Mouse (Mus musculus) spleen, adult 2 months (tissue): ENCODE measurements around the gene Ccdc173. TPM values are rescaled to one million over a fixed set of nuclear protein-coding genes. Genes with fewer than 3 reads are reported as not detected.

Experiments
- DNase-seq, 2 experiments: peaks; one replicate each; pipeline versions ENCODE4 v3.0.0 to v3.0.0-alpha.2; 2012 to 2021; ENCODE audit warnings: low spot score in 2 of 2, low read depth in 1 of 2
- H3K27ac ChIP-seq: fragments of 200-500 bp; 2 replicates; pipeline ENCODE4 v1.5.1; 2012; ENCODE audit warnings: low read length, inconsistent platforms; ENCODE audit not compliant: insufficient read depth
- H3K27me3 ChIP-seq: fragments of 200-500 bp; 2 replicates; pipeline ENCODE4 v1.6.1; 2012; ENCODE audit warnings: mild to moderate bottlenecking, moderate library complexity, low read length, inconsistent platforms; ENCODE audit not compliant: control insufficient read depth, insufficient read depth
- H3K36me3 ChIP-seq: fragments of 200-500 bp; 2 replicates; pipeline ENCODE4 v1.6.1; 2012; ENCODE audit warnings: mild to moderate bottlenecking, low read length, inconsistent platforms; ENCODE audit not compliant: control insufficient read depth, insufficient read depth
- H3K4me1 ChIP-seq: fragments of 200-500 bp; 2 replicates; pipeline ENCODE4 v1.6.1; 2011; ENCODE audit warnings: inconsistent platforms; ENCODE audit not compliant: control insufficient read depth, insufficient read depth, insufficient read length
- H3K4me3 ChIP-seq: fragments of 200-500 bp; 2 replicates; pipeline ENCODE4 v1.5.1; 2011; ENCODE audit warnings: mild to moderate bottlenecking, inconsistent platforms; ENCODE audit not compliant: insufficient read depth, insufficient read length; ENCODE audit errors: extremely low read depth
- CTCF ChIP-seq: fragments of 200-500 bp; IDR thresholded peaks from 2 replicates; pipeline ENCODE4 v1.5.1; 2011; ENCODE audit warnings: mild to moderate bottlenecking, inconsistent platforms; ENCODE audit not compliant: insufficient read depth, insufficient read length, insufficient replicate concordance; ENCODE audit errors: extremely low read depth
- POLR2A ChIP-seq: fragments of 200-500 bp; IDR thresholded peaks from 2 replicates; pipeline ENCODE4 v1.6.1; 2011; ENCODE audit warnings: low read depth, low read length, inconsistent platforms
- WGBS: fragments of 180-500 bp; shearing (Covaris S2); methylation state at CpG from one replicate; pipeline ENCODE4 v1.1.7; 2018; 5-methylcytosine and 5-hydroxymethylcytosine counted together
- polyA plus RNA-seq: library from polyadenylated mRNA; depleted of rRNA; stranded (reverse); fragments of >200 nt; gene quantifications from 2 replicates; pipeline ENCODE4 v1.2.3, GENCODE M21; 2012; rRNA removed

The Ccdc173 gene
- polyA plus RNA-seq, 1 experiment: not detected

- Histone ChIP-seq H3K4me1 (no peaks in the 10 kb centered on the region), H3K36me3 (no peaks in the 10 kb centered on the region), H3K4me3 (no peak overlapping the region), H3K27ac (no peak overlapping the region), H3K27me3 (no peaks in the 10 kb centered on the region)
- WGBS: 52% methylated on average over 3 of the region's 3 CpGs
- TF ChIP-seq CTCF: no peak
- no peak for TF ChIP-seq POLR2A
- DNase-seq: no peak
Observed at GRCm38 (mm10) chr2:69716483-69716882, 72.9 kb downstream of the Ccdc173 start.

- no peaks in the 10 kb centered on the region for H3K36me3 ChIP-seq
- H3K27ac ChIP-seq: no peak overlapping the region
- no peaks in the 10 kb centered on the region for H3K4me1 ChIP-seq
- 81% methylated on average over 5 of the region's 5 CpGs for WGBS
- TF ChIP-seq POLR2A: no peak
- TF ChIP-seq CTCF: no peak
- H3K27me3 ChIP-seq: no peaks in the 10 kb centered on the region
- H3K4me3 ChIP-seq: no peak overlapping the region
- DNase-seq: no peak
Observed at GRCm38 (mm10) chr2:69714126-69714525, 75.2 kb downstream of the Ccdc173 start.

GRCm38 (mm10) chr2:69713626-69714014 lies 75.8 kb downstream of the Ccdc173 start:
- Histone ChIP-seq H3K27me3 (no peaks in the 10 kb centered on the region), H3K36me3 (no peaks in the 10 kb centered on the region), H3K27ac (no peak overlapping the region), H3K4me3 (no peak overlapping the region), H3K4me1 (no peaks in the 10 kb centered on the region)
- WGBS: 17% methylated on average over 4 of the region's 4 CpGs
- no peak for DNase-seq
- TF ChIP-seq POLR2A (no peak), CTCF (no peak)

GRCm38 (mm10) chr2:69712981-69713625 lies 76.3 kb downstream of the Ccdc173 start, which contains the start of gene Fastkd1:
Gene Fastkd1, minus strand, starts transcription at chr2:69713516.
- Histone ChIP-seq H3K36me3 (peaks cover 2% of the 10 kb centered on the region), H3K4me1 (no peaks in the 10 kb centered on the region), H3K27ac (no peak within 1 kb of the TSS), H3K4me3 (peak within 1 kb of the TSS; percentile 69), H3K27me3 (no peaks in the 10 kb centered on the region)
- WGBS: under 1% methylated on average over 39 of the region's 39 CpGs
- TF ChIP-seq POLR2A (no peak), CTCF (no peak)
- peak; percentile 59 to 81 for DNase-seq

- DNase-seq: no peak
- WGBS: 91% methylated on average over 14 of the region's 14 CpGs
- no peak overlapping the region for H3K4me3 ChIP-seq
- H3K27ac ChIP-seq: no peak overlapping the region
- no peaks in the 10 kb centered on the region for H3K4me1 ChIP-seq
- peaks cover 5% of the 10 kb centered on the region for H3K36me3 ChIP-seq
- no peaks in the 10 kb centered on the region for H3K27me3 ChIP-seq
- no peak for TF ChIP-seq POLR2A
- no peak for TF ChIP-seq CTCF
Observed at GRCm38 (mm10) chr2:69712171-69712570, 77.2 kb downstream of the Ccdc173 start.

Other genes with a start within 250 kb of the Ccdc173 start
- gene Lrp2, start 203.5 kb downstream of the Ccdc173 start, polyA plus RNA-seq: 0.08 and 0.12 TPM in 2 replicates
- 0.21 and 0.23 TPM in 2 replicates for gene Bbs5, start 142.4 kb downstream of the Ccdc173 start, polyA plus RNA-seq
- not detected in 2 replicates for gene Klhl41, start 119.5 kb downstream of the Ccdc173 start, polyA plus RNA-seq
- 2.6 and 2.8 TPM in 2 replicates for gene Fastkd1, start 76.1 kb downstream of the Ccdc173 start, polyA plus RNA-seq
- gene Ppig, start 67.0 kb downstream of the Ccdc173 start, polyA plus RNA-seq: 0.62 and 1.4 TPM in 2 replicates
- 34.2 and 74.5 TPM in 2 replicates for gene Phospho2, start within 50 bp of the Ccdc173 start, polyA plus RNA-seq
- 1.4 and 1.9 TPM in 2 replicates for gene Klhl23, start 32.4 kb upstream of the Ccdc173 start, polyA plus RNA-seq
- 1.5 and 1.6 TPM in 2 replicates for gene Ssb, start 72.0 kb upstream of the Ccdc173 start, polyA plus RNA-seq
- gene Mettl5, start 96.0 kb upstream of the Ccdc173 start, polyA plus RNA-seq: 4.3 and 6.0 TPM in 2 replicates
- gene Ubr3, start 107.7 kb upstream of the Ccdc173 start, polyA plus RNA-seq: 6.0 and 6.5 TPM in 2 replicates
- 0.18 and 0.20 TPM in 2 replicates for gene Myo3b, start 249.6 kb upstream of the Ccdc173 start, polyA plus RNA-seq